Mouse (Mus musculus) adrenal gland, adult 2 months (tissue): Measurements from ENCODE around the gene Gm21119. TPM values are rescaled to one million over a fixed set of nuclear protein-coding genes. Genes with fewer than 3 reads are reported as not detected.
"Not testable (repeated sequence)": the region's sequence is repeated elsewhere in the genome, so short reads cannot be mapped to it uniquely, and the experiment has no call there.

ENCODE experiments used
- DNase-seq: peaks from one replicate; pipeline ENCODE4 v3.0.0; 2021
- polyA plus RNA-seq: library from polyadenylated mRNA; depleted of rRNA; stranded (reverse); fragments of >200 nt; gene quantifications from 2 replicates; pipeline ENCODE4 v1.2.3, GENCODE M21; 2012
- total RNA-seq, 2 experiments: library from RNA; stranded (reverse); gene quantifications; 2 replicates each; pipeline ENCODE4 v1.2.3; 2021

The Gm21119 gene
- total and polyA plus RNA-seq, 3 experiments, result not detected

DNA sequence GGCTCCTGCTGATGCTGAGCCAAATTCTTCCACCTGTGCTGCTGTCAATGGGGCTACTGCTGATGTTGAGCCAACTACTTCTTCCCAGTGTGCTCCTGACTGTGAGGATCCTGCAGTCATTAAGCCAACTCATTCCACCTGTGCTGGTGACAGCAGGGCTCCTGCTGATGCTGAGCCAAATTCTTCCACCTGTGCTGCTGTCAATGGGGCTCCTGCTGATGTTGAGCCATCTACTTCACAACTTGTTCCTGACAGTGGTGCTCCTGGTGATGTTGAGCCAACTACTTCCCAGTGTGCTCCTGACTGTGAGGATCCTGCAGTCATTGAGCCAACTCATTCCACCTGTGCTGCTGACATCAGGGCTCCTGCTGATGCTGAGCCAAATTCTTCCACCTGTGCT lies 63.7 kb downstream of the Gm21119 start:
- not testable (repeated sequence) for DNase-seq
